Mouse (Mus musculus) heart, postnatal 0 days (tissue): ENCODE data around the gene Sgk1.

ENCODE experiments used
- CTCF ChIP-seq: IDR thresholded peaks from 2 replicates; pipeline ENCODE4 v1.5.1; 2016; ENCODE audit warnings: antibody characterized with exemption, control low read depth, low read depth
- EP300 ChIP-seq: IDR thresholded peaks from 2 replicates; pipeline ENCODE4 v1.6.1; 2016; ENCODE audit warnings: antibody characterized with exemption, low read depth

- TF ChIP-seq CTCF (no peak), EP300 (no peak)
Measured at GRCm38 (mm10) chr10:21996660-21997447, 114.9 kb downstream of the Sgk1 start.
